Mouse (Mus musculus): ENCODE data around the gene Slit1.

The Slit1 gene

DNA sequence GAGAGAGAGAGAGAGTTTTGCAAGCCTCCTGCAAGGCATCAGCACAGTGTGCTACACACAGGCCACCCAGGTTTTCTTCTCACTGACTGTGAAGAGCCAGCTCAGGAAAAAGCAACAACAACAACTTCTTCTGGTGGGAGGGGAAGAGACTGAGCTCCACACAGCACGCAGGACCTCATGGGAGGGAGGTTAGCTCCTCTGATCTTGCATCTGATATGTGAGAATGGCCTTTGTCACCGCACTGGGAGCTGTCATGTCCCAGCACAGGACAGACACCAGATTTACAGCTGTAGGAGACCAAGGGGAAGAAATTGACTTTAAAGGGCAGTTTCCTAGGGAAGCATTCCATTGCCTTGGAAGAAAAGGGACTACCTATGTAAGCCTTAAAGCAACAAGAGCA, 20.1 kb downstream of the Slit1 start:
- DNase-seq = no peak

DNA sequence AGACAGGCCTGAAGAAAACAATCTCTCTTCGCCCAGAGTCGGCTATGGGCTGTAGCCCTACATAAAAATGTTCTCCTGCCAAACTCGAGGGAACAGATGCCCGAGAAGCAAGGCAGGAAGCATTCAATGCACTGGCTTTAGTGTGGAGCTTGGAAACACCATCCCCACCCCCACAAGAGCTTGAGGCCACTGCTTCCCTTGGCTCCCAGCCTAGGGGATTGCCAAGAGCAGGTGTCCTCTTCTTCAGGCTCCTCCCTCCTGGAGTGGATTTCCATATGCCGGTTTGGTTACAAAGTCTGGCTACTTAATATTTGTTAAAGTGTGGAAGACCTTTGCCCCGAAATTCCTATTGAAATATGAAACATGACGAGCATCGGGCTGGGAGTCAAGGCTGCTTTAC, 24.0 kb downstream of the Slit1 start:
- no peak for DNase-seq

DNA sequence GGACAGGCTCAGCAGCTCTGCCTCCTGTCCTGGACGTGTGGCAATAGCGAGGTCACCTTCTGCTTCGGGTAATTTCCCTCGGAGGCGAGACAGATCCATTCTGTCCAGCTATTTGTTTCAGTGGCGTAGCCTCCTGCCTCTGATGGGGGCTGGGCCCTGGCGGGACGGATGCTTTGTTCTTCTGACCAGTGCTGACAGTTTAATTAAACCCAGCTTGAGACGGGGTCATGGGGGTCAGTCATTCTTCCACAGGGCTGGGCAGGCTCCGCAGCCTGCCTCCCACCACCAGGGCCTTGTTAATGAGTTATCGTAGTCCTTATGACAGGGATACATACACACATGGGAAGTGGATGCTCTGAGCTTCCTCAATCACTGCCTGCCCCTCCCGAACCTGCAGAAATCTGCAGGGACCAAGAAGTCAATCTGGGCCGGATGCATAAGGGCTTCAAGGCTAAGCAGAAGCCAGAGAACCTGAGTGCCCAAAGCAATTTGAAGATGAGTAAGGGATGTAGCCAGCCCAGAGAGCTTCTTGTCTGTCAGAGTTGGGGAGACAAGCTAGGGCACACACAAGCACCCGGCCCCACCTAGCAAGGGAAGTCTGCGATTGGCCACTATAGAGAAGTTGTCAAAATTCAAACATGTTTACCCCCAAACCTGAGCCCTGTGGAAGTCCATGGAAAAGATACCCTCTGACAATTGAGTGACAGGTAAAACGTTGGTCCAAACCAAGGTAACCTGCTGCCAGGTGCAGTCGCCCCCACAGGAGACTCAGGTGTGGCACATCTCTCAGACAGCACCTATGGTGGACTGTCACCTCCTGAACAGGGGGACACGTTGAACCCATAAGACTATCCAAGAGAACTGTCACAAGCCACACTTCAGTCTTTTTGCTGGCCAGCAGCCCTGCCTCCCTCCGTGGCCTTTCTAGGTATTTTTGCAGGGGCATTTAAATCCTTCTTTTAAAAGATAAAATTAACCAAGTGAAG, 26.9 kb downstream of the Slit1 start:
- no peak for DNase-seq

DNA sequence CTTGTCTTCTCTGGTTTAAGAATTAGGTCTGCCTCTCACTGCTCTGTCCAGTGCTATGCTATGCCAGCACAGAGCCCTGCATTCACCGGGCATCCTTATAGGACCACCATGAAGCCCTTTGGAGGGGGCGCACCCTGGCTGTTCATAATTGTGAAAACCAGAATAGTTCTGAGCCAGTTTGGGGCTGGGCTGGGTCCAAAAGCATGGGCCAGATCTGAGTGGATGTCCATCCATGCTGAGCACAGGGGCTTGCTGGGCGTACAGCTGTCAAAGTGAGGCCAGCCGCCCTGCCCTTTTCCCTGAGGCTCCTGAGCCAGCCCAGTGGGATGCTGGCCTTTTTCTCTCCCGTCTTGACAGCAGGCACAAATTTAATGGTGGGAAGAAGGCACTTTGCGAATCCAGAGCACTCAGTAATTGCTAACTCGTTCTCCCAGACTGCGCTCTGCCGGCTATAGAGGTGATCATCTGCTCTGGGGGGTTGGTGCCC, 29.0 kb downstream of the Slit1 start:
- DNase-seq = no peak

DNA sequence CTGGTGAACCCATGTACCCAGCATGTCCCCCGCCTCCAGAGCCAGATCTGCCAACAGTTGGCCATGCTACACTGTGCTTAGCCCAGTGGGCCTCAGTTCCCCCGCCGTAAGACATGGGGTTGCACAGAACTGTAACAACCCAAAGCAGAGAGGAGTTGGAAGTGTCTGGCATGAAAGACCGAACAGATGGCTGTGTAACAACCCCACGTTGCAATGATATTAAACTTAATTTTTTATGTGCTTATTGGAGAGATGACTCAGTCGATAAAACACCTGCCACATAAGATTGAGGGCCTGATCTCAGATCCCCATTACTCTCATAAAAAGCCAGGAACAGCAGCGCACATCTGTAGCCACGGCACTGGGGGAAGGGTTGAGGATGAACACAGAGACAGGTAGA, 30.6 kb downstream of the Slit1 start:
- DNase-seq = no peak

DNA sequence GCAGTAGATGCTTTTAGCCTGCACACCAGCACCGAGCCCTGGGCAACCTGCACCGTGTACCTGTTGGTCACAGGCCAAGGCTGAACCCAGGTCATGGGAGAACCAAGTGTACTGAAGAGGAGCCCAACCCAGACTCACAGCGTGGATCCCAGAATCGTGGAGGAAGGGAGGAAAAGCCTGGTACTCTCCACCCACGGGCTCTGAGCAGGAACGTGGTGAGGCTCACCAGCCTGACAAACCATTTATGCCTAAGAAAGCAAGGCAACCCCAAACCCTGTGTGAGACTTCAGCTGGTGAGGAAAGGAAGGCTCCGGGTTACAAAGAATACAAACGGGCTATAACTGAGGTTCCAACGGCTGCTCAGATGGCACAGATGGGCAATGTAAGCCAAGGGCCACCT, 31.8 kb downstream of the Slit1 start:
- DNase-seq = no peak

DNA sequence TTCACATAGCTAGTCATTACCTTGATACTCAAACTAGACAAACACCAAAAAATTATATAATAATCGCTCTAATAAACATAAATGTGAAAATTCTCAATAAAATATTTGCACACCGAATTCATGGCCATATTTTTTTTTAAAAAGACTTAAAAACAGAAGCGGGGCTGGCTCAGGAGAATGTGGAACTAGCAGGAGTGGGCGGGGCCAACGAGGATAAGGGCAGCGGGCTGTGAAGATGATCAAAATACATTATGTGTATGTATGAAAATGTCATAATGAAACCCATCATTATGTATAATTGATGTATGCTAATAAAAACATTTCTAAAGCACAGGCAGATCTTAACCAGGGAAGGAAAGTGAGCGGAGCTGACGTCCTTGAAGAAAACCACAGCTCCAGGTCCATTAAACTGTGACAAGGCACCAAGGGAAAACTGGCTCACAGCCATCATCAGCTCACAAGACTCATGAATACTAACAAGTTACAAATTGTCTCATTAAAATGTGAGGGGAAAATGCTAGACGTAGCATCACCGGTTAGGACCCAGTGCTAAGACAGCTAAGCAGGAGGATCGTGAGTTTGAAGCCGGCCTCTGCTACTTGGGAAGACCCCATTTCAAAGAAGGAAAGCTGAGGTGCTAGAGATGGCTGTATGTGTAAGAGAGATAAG, 33.8 kb downstream of the Slit1 start:
- no peak for DNase-seq

DNA sequence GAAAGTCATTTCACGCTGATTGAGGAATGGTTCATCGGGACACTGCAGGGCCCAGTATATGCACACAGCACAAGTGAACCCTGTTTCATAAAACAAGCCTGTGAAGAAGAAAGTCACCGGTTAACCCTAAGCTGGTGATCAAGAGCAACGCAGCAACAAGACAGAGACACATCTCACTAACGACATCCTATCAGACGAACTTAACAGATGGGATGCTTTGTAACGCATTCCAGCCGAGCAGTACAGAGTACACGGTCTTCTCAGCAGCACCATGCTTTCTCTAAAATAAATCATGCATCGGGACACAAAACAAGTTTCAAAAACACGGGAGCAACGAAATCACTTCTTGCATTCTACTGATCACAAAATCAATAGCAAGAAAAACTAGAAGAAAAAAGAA, 35.6 kb downstream of the Slit1 start:
- DNase-seq = no peak

DNA sequence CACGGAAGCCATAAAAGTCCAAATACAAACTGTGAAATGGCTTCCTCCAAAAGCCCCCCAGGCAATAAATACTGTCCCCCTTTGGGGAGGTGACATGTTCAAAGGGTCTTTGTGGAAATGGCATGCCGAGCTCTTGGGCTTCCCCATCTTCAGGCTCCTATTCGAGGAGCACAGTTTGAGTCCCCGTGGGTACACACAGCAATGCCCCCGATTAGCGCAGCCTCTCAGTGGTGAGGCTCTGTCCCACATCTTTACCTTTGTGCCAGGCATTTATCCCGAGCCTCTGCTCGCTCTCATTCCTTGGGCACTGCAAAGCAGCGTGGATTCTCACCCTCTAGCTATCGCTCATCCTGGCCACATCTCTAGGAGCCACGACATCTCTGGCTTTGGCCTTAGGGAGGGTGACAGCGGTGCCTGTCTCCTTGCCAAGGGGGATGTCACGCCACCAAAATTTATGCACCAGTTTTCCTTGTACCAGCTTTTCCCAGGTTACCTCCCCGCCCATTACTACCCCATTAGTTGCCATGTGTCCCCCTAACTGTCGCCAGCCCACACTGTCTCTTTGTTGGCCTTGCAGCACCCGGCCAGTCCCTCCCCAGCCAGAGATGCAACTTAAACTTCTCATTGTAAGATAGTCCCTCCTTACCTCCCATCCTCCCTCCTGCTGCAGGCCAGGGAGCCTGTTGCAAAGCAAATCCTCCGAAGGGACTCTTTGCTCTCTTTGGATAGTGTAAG, 37.2 kb downstream of the Slit1 start:
- DNase-seq = no peak

DNA sequence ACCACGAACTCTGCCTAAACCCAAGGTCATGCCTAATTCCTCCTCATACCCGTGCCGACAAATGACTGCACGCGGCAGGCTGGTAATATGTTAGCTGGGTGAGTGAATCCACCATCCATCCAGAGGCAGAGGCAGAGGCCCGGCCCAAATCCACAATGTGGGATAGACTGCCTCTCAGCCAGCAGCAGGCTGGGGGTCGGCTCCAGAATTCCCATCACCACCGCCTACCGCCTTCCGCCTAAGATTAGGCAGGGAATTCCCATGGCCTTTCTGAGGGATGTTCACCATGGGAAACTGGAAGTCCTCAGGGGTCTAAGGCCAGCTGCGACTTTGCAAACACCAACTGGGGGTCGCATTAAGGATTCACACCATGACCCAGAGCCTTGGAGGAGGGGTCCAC, 38.0 kb downstream of the Slit1 start:
- no peak for DNase-seq

DNA sequence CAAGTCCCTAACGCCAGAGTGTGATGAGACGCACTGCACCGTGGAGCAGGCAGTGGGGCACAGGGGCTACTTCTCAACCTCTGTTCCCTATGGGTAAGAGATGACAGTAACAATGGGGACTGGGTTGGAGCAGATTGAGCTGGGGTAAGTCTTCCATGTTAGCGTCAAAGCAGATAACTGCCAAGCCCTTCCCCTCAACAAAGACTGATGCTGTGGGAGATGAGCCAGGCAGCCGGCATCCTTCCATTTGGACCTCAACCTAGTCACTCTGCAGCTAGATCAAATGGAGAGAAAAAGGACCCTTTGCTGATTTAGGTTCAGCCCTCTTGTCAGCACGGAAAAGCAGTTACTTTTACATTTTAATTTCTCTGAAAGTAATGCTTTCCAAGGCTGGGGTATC, 40.8 kb downstream of the Slit1 start:
- DNase-seq = no peak

DNA sequence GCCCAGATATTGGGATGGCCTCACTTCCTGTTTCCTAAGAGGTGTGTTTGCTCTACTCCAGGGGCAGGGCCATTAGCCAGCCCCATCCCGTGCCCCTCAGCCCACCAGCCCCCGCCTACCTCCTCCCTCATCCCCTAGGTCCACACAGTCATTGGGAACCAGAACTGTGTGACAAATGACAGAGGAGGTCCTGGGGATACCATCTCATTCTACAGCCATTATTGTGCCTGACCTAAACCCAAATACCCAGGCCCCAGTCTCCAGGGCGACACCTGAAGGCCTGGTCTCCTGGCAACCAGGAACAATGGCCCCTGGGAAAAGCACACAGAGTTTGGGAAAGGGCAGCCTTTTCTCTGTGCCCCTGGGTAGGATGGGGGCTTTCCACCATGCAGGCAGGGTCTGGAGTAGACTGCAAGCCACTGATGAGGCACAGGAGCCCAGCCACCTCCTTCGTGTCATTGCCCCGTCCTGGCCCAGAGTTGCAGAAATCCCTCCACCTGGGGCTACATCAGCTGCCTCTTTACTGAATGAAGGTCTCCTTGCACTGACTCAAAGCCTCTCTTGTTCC, 44.5 kb downstream of the Slit1 start:
- no peak for DNase-seq

DNA sequence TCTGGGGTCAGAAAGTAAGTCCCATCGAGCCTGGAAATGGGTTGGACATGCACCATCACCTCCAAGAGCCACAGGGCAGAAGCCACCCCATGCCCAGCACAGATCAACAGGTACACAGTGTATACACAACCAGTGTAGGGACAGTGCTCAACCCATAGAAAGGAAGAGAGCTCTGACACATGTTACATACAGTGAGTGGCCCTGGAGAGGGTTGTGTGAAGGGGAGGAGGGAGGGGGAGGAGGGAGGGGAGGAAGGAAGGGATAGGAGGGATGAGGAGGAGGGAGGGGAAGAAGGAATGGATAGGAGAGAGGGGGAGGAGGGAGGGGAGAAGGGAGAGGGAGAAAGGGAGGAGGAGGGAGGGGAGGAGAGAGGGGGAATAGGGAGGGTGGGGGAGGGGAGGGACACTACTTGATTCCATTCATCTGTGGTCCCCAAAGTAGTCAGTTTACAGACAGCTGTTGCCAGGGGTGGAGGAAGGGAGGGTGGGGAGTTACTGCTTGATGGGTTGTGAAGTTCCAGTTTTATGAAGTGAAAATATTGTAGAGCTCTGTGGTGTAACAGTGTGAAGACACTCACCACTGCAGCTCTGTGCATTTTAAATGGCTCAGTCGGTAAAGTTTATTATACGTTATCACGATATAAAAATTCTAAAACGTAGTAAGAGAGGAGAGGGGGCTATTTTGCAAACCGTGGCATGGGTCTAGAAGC, 45.5 kb downstream of the Slit1 start:
- DNase-seq = no peak

DNA sequence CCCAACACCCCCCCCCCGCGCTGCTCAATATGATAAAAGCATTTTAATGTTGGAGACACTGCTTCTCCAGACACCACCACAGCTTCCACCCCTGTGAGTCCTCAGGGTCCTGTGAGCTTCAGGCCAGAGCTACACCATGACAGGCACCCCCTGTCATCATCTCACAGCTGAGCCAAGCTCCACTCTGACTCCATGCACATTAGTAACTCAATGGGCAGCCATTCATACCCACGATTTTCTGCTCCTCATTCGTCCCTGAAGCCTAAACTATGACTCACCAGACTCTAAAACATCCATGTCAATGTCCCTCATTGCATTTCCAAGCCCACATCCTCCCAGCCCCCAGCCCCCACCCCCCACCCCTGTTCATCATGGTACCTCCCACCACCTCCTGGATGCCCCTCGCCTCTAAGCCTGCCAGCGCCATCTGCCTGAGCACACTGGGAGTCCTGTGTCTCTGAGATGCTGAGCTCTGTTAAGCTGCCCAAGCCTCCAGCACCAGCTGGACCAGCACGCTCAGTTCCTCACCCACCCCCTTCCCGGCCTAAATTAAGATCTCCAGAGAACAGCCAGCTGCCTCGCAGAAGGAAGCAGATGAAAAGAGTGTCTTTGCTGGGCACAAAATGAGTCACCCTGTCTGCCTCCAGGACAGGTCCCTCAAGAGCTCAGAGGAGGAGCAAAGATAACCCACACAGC, 46.2 kb downstream of the Slit1 start:
- no peak for DNase-seq

DNA sequence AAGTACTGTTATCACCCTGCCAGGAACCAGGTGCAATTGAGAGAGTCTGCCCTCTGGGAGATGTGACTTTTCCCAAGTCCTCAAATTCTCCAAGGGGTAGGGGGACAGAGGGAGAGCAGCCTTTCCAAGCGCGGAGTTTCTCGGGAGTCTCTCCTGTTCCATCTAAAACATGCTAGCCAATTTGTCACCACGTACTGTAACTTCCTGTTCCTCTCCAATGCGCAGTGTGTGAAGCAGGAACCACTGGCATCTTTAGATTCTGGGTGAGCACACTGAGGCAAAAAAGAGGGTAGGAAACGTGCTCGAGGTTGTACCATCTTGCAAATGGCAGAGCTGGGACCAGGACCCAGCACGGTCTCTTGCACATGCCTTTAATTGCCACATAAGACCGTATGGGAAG, 47.0 kb downstream of the Slit1 start:
- no peak for DNase-seq

DNA sequence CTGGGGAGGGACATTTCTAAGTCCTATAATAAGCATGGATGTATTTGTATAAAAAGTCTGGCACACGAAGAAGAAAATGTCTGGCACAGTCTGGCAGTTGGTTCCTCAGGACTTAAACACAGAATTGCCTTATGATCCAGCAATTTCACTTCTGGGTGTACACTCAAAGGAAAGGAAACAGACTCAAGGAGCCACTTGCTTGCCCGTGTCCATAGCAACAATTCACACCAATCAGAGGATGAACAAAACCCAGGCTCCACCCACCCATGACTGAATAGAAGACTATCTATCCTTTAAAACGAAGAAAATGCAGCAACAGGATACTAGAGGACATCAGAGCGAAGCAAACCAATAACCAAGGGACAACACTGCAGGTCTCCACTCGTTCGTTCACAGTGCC, 48.4 kb downstream of the Slit1 start:
- no peak for DNase-seq

DNA sequence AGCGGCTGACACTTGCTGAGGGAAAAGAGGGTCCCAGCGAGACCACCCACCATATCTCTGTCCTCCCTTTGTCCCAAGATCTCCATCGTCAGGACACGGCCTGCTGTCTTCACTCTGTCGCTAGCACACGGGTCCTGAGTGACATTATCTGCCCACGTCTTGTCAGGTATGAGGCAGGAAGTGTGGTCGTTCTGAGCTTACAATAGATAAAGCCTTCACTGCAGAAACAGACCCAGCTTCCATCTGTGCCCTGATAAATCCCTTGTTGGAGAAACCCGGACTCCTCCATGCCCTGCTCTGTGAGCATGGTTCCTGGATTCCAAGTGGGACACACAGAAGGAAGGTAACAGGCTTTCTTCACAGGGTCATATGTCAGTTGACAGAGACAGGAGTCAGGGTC, 48.9 kb downstream of the Slit1 start:
- no peak for DNase-seq

DNA sequence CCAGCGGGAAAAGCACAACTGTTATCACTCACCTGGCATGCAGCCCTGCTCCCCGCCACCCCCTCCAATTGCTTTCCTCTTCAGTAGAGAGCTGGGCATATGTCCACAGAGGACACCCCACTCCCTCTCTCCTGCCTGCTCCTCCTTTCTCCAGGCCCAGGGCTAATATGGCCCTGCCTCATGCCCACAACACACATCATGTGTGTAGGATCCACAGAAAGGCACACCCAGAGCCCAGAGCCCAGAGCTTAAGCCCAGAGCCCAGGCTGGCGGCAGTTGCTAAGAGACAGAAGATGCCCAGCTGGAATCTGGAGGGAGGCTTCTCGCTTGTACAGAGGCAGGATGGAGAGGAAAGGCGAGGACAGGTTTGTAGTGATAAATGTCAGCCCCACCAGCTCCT, 49.7 kb downstream of the Slit1 start:
- DNase-seq = no peak

DNA sequence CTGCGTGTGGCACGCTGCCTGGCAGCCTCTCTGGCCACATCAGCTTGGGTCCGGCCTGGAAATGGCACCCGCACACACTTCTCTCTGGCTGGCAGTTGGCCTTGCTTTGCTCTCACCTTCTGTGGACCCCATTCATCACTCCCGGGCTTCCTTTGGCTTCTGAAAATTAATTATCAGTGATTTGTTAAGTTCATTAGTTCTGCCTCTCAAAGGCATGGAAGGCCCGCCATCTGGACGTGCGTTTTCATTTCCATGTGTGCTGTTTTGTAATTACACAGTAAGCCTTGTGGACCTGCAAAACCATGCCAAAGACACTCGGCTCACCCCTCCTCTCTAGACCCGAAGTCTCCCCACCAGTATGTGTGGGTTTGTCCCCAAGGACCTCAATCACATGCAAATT, 53.4 kb downstream of the Slit1 start:
- DNase-seq = no peak

DNA sequence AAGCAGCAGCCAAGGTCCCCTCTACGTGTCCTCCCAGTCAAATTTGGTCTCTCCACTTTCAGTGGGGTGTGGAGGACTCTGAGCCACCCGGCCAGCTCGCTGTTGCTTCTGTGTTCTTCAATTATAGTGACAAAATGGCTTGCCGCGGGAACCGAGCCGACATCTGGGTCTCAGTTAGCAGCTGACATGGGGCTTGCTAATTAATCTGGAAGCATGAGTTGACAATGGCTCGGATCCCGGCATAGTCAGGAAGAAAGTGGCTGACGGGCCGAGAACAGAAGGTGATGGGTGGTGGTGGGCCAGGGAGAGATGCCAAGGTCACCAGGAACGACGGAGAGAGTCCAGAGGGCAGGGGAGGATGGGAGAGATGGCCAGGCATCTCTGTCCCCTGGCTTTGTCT, 55.2 kb downstream of the Slit1 start:
- DNase-seq = no peak

DNA sequence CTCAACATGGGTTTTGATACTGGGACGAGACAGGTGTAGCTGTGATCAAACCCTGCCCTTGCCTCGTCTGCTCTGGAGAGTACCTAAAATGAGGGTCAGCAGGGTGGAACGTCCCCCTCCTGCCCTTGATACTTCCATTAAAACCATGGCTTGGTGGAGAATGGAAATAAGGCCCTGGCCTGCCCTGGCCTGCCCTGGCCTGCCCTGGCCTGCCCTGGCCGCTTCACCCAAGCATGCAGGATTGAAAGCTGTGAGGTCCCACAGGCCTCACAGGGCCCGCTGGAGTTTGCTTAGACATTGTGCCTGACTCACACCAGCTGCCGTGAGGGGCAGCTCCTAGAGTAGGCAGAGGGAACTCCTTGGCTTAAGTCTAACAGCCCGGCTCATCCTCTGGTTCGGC, 55.6 kb downstream of the Slit1 start:
- no peak for DNase-seq

DNA sequence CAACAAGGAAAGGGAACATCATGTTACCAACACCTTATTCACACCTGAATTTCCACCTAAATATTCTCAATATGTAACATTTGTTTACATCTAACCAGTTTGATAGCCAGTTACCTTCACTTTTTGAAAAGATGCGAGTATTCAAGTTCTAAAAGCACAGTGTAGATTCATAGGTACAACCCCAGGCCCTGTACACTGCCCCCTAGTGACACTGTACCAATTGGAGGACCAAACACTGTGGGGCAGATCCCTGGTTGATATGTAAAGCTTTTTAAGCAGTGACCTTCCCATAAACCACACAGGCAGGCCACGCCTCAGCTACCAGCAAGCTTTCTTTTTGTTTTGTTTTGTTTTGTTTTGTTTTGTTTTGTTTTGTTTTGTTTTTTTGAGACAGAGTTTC, 57.3 kb downstream of the Slit1 start:
- no peak for DNase-seq

Data from cerebellum, adult 9-10 months (tissue).